Mouse (Mus musculus) midbrain, embryonic 13.5 days (tissue): ENCODE results near the gene Tjap1. TPM values are rescaled to one million over a fixed set of nuclear protein-coding genes. Genes with fewer than 3 reads are reported as not detected.

Source experiments
- ATAC-seq: fragments of 200-750 bp; cut with Nextera tagmentation; 2 replicates; pipeline ENCODE4 v1.8.0; 2017; ENCODE audit warnings: mild to moderate bottlenecking, moderate TSS enrichment, moderate library complexity
- H3K27ac ChIP-seq: fragments of 300-500 bp; sonication (generic); 2 replicates; pipeline ENCODE4 v1.5.1; 2015; ENCODE audit warnings: inconsistent platforms, mild to moderate bottlenecking, moderate library complexity
- H3K27me3 ChIP-seq: fragments of 300-500 bp; sonication (generic); 2 replicates; pipeline ENCODE4 v1.6.1; 2015; ENCODE audit warnings: mild to moderate bottlenecking, inconsistent platforms
- H3K36me3 ChIP-seq: fragments of 300-500 bp; sonication (generic); 2 replicates; pipeline ENCODE4 v1.6.1; 2015; ENCODE audit warnings: mild to moderate bottlenecking, inconsistent platforms
- H3K4me1 ChIP-seq: fragments of 300-500 bp; sonication (generic); replicated peaks from 2 replicates; pipeline ENCODE4 v1.6.1; 2015; ENCODE audit warnings: inconsistent platforms
- H3K4me2 ChIP-seq: fragments of 300-500 bp; sonication (generic); replicated peaks from 2 replicates; pipeline ENCODE4 v1.6.1; 2015; ENCODE audit warnings: moderate library complexity, mild to moderate bottlenecking, inconsistent platforms
- H3K4me3 ChIP-seq: fragments of 300-500 bp; sonication (generic); replicated peaks from 2 replicates; pipeline ENCODE4 v1.5.1; 2015; ENCODE audit warnings: mild to moderate bottlenecking, inconsistent platforms
- H3K9ac ChIP-seq: fragments of 300-500 bp; sonication (generic); replicated peaks from 2 replicates; pipeline ENCODE4 v1.6.1; 2015; ENCODE audit warnings: mild to moderate bottlenecking, inconsistent platforms
- H3K9me3 ChIP-seq: fragments of 300-500 bp; sonication (generic); 2 replicates; pipeline ENCODE4 v1.6.1; 2016; ENCODE audit warnings: mild to moderate bottlenecking, inconsistent platforms
- WGBS: fragments of 180-500 bp; shearing (Covaris S2); methylation state at CpG from one replicate; pipeline ENCODE4 v1.1.7; 2015; 5-methylcytosine and 5-hydroxymethylcytosine counted together
- microRNA counts: library from miRNA; unstranded; fragments of <30 nt; microRNA quantifications from one replicate; lab custom pipeline; 2016
- microRNA-seq: library from miRNA; unstranded; fragments of <30 nt; microRNA quantifications from one replicate; pipeline ENCODE4, GENCODE M21; 2016
- polyA plus RNA-seq: library from polyadenylated mRNA; unstranded; fragments of >200 nt; fragmentation: Nextera tagmentation; extraction: Ambion mirVana; gene quantifications from 2 replicates; pipeline ENCODE4 v1.2.1, GENCODE M21; 2015

Tjap1 gene
- polyA plus RNA-seq, 1 experiment from 2014 or later, result 37.2 TPM

DNA sequence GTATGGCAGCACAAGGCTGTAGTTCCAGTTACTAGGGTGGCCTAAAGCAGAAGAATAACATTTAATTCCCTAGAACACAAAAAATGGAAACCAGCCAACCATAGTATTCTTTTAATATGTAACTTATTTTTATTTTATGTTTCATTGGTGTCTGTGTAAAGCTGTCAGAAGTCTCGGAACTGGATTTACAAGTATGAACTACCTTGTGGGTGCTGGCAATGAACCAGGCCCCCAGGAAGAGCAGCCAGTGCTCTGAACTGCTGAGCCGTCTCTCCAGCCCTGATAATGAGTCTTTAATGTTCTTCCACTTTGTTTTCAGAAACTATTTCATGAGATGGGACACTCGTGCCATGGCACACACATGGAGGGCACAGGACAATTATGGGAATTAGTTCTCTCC is 72.3 kb downstream of the Tjap1 start:
- 96% methylated on average over 3 of the region's 3 CpGs for WGBS
- no peak overlapping the region for H3K9ac ChIP-seq
- peaks cover 91% of the 10 kb centered on the region for H3K36me3 ChIP-seq

More for the DNA sequence above, 72.3 kb downstream of the Tjap1 start:
- ATAC-seq, result no peak
- no peaks in the 10 kb centered on the region for H3K4me1 ChIP-seq
- no peak overlapping the region for H3K27ac ChIP-seq
- no peaks in the 10 kb centered on the region for H3K27me3 ChIP-seq
- no peak overlapping the region for H3K4me3 ChIP-seq
- H3K4me2 ChIP-seq, result no peak overlapping the region
- no peaks in the 10 kb centered on the region for H3K9me3 ChIP-seq

MicroRNAs within 50 kb of the gene (microRNA counts, 519-probe panel; counts per million panel counts)
- microRNA mmu-miR-693-3p (lab: Ali Mortazavi, UCI) (110 counts per million, percentile 56 among the panel's probes with 10 or more counts), microRNA mmu-miR-693-5p (lab: Ali Mortazavi, UCI) (110 counts per million, percentile 56 among the panel's probes with 10 or more counts)

Small RNAs within 50 kb of the gene (microRNA-seq; reads per million reads assigned to microRNA genes)
- gene Mir693, result 0.62 reads per million

Other genes with a start within 250 kb of the Tjap1 start
- 137 and 140 TPM in 2 replicates for gene Mrps18a, start 172.0 kb downstream of the Tjap1 start, polyA plus RNA-seq
- 25.5 and 26.9 TPM in 2 replicates for gene Rsph9, start 138.8 kb downstream of the Tjap1 start, polyA plus RNA-seq
- gene Mad2l1bp, start 129.5 kb downstream of the Tjap1 start, polyA plus RNA-seq, result 24.3 and 29.6 TPM in 2 replicates
- gene Gtpbp2, start 122.0 kb downstream of the Tjap1 start, polyA plus RNA-seq, result 38.7 and 40.8 TPM in 2 replicates
- 9.4 and 10.1 TPM in 2 replicates for gene Polh, start 80.4 kb downstream of the Tjap1 start, polyA plus RNA-seq
- 46.4 and 46.8 TPM in 2 replicates for gene Xpo5, start 80.2 kb downstream of the Tjap1 start, polyA plus RNA-seq
- gene Polr1c, start 35.0 kb downstream of the Tjap1 start, polyA plus RNA-seq, result 92.8 and 99.0 TPM in 2 replicates
- gene Yipf3, start 34.9 kb downstream of the Tjap1 start, polyA plus RNA-seq, result 87.3 and 91.6 TPM in 2 replicates
- 7.5 and 8.2 TPM in 2 replicates for gene Lrrc73, start 29.5 kb downstream of the Tjap1 start, polyA plus RNA-seq
- 7.3 and 7.5 TPM in 2 replicates for gene Dlk2, start 14.4 kb upstream of the Tjap1 start, polyA plus RNA-seq
- gene Abcc10, start 45.3 kb upstream of the Tjap1 start, polyA plus RNA-seq, result 9.1 and 9.8 TPM in 2 replicates
- gene Zfp318, start 100.7 kb upstream of the Tjap1 start, polyA plus RNA-seq, result 14.4 and 16.6 TPM in 2 replicates
- gene Crip3, start 145.9 kb upstream of the Tjap1 start, polyA plus RNA-seq, result 2.1 TPM in 2 replicates
- not detected in 2 replicates for gene Slc22a7, start 155.4 kb upstream of the Tjap1 start, polyA plus RNA-seq
- 4.6 and 5.0 TPM in 2 replicates for gene Ttbk1, start 204.6 kb upstream of the Tjap1 start, polyA plus RNA-seq
- gene Dnph1, start 213.7 kb upstream of the Tjap1 start, polyA plus RNA-seq, result 31.6 and 32.4 TPM in 2 replicates